Mouse (Mus musculus) CH12.LX (cell line): ENCODE data around the gene Ctnnd1.

Experiments
- CTCF ChIP-seq, 2 experiments: IDR thresholded peaks in 1 of 2; conservative IDR thresholded peaks in 1 of 2; 2 replicates each; pipeline ENCODE4 v1.5.1; 2011 to 2012; ENCODE audit warnings: low read depth in 2 of 2, low read length in 2 of 2, improper control_type of control experiment in 1 of 2, inconsistent platforms in 1 of 2, mild to moderate bottlenecking in 1 of 2, moderate library complexity in 1 of 2
- JUN ChIP-seq: IDR thresholded peaks from 2 replicates; pipeline ENCODE4 v1.6.1; 2011; ENCODE audit warnings: low read depth, mild to moderate bottlenecking, low read length, improper control_type of control experiment, moderate library complexity; ENCODE audit not compliant: insufficient read depth
- JUND ChIP-seq: conservative IDR thresholded peaks from 2 replicates; pipeline ENCODE4 v1.6.1; 2011; ENCODE audit warnings: low read depth, low read length, improper control_type of control experiment
- KAT2A ChIP-seq: IDR thresholded peaks from 2 replicates; pipeline ENCODE4 v1.6.1; 2012; ENCODE audit warnings: low read length, improper control_type of control experiment, inconsistent platforms; ENCODE audit not compliant: insufficient replicate concordance
- NRF1 ChIP-seq: IDR thresholded peaks from 2 replicates; pipeline ENCODE4 v1.6.1; 2014; ENCODE audit warnings: low read depth, mild to moderate bottlenecking, inconsistent platforms, low read length, improper control_type of control experiment, moderate library complexity
- POLR2A ChIP-seq: IDR thresholded peaks from 2 replicates; pipeline ENCODE4 v1.6.1; 2011; ENCODE audit warnings: low read depth, mild to moderate bottlenecking, improper control_type of control experiment, low read length

GRCm38 (mm10) chr2:84607842-84608241 lies 42.7 kb downstream of the Ctnnd1 start:
- TF ChIP-seq JUND (no peak), NRF1 (no peak), KAT2A (no peak), JUN (no peak), CTCF (conservative IDR thresholded peaks at IDR 0.05 in 1 of 2, IDR thresholded peaks at IDR 0.05 in 1 of 2; ENCODE audit: low read depth in 2 of 2, low read length in 2 of 2) (no peak), POLR2A (no peak)
